Mouse (Mus musculus): ENCODE measurements around the gene Pptc7.

Pptc7 gene

DNA sequence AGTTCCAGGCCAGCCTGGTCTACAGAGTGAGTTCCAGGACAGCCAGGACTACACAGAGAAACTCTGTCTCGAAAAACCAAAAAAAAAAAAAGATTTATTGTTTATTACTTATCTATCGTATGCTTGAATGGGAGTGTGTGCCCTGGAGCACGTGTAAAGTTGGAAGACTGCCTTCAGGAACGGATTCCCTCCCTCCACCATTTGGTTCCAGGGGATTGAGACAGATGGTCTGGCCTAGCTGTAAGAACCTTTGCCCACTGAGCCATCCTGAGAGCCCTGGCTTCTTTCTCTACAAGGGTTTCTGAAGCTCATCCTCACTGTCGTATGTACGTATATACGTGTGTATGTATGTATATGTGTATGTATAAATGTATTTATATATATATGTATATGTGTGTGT is 5.2 kb upstream of the Pptc7 start:
- H3K27me3 ChIP-seq (ENCODE audit: insufficient read depth, low read length): peaks cover 18% of the 10 kb centered on the region
- no peaks in the 10 kb centered on the region for H3K36me3 ChIP-seq (ENCODE audit: insufficient read depth, low read length)
- TF ChIP-seq CTCF (conservative IDR thresholded peaks at IDR 0.05; ENCODE audit: low read length): no peak
- no peak for TF ChIP-seq POU5F1 (IDR thresholded peaks at IDR 0.05; ENCODE audit: borderline replicate concordance, low read length)
- TF ChIP-seq NANOG (IDR thresholded peaks at IDR 0.05; ENCODE audit: borderline replicate concordance, low read length): no peak
- H3K4me1 ChIP-seq (replicated peaks; ENCODE audit: low read depth, low read length): peaks cover 59% of the 10 kb centered on the region
- 0 out of 2 replicates have a peak, but pooled peaks cover 8% of the 10 kb centered on the region for H3K9me3 ChIP-seq (ENCODE audit: low read length)
- H3K4me3 ChIP-seq (replicated peaks; ENCODE audit: low read length): no peak overlapping the region

DNA sequence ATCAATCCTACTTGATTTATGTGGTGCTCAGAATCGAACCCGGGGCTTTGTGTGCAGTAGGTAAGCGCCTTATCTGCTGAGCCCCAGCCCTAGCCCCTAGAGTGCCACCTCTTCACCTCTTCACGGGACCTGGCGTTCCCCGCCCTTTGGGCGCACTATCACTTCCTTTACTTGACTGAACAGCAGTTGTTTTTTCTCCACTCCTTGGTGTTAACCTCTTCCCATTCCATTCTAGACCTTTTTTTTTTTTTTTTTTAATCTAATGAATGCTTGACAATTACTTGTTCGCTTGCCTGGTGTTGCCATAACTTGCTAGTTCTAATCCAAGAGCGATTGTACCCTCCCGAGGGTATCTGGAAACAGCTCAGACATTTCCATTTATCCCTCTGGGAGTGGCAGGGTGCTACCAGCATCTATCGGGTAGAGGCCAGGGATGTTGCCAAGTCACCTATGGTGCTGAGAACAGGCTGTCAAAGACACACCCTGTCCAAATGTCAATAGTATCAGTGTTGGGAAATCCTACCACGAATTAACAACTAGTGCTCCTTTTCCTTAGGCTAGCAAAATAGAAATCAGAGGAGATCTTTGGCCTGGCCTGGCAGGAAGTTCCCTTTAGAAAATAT is 4.3 kb upstream of the Pptc7 start:
- no peak for TF ChIP-seq POU5F1 (IDR thresholded peaks at IDR 0.05; ENCODE audit: borderline replicate concordance, low read length)
- TF ChIP-seq NANOG (IDR thresholded peaks at IDR 0.05; ENCODE audit: borderline replicate concordance, low read length): no peak
- TF ChIP-seq CTCF (conservative IDR thresholded peaks at IDR 0.05; ENCODE audit: low read length): no peak
- peaks cover 19% of the 10 kb centered on the region for H3K27me3 ChIP-seq (ENCODE audit: insufficient read depth, low read length)
- H3K4me3 ChIP-seq (replicated peaks; ENCODE audit: low read length): no peak overlapping the region
- H3K36me3 ChIP-seq (ENCODE audit: insufficient read depth, low read length): no peaks in the 10 kb centered on the region
- 0 out of 2 replicates have a peak, but pooled peaks cover 8% of the 10 kb centered on the region for H3K9me3 ChIP-seq (ENCODE audit: low read length)
- H3K4me1 ChIP-seq (replicated peaks; ENCODE audit: low read depth, low read length): peaks cover 53% of the 10 kb centered on the region

DNA sequence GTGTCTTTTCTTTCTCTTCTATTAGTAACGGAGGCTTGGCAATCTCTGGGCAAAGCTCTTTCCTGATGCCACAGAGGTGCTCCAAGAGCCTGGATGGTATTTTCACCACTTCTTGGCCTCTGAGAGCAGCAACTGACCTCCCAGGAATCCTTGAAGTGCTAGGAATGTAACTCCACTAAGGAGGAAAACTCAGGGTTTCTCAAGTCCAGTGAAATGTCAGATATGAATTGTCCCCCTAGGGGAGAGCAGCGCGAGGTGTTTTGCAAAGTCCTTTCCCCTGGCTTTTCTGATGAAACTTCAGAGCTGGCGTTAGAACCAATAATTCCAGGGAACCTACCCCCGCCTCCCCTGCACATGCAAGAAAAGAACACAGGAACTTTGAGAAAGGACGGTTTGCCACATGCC is 3.7 kb upstream of the Pptc7 start:
- peaks cover 24% of the 10 kb centered on the region for H3K27me3 ChIP-seq (ENCODE audit: insufficient read depth, low read length)
- peak overlapping the region; percentile 53; the same call in 1 of the 2 replicates for H3K4me3 ChIP-seq (replicated peaks; ENCODE audit: low read length)
- H3K9me3 ChIP-seq (ENCODE audit: low read length): 0 out of 2 replicates have a peak, but pooled peaks cover 8% of the 10 kb centered on the region
- H3K4me1 ChIP-seq (replicated peaks; ENCODE audit: low read depth, low read length): peaks cover 52% of the 10 kb centered on the region
- H3K36me3 ChIP-seq (ENCODE audit: insufficient read depth, low read length): no peaks in the 10 kb centered on the region
- TF ChIP-seq CTCF (conservative IDR thresholded peaks at IDR 0.05; ENCODE audit: low read length) (no peak), POU5F1 (IDR thresholded peaks at IDR 0.05; ENCODE audit: borderline replicate concordance, low read length) (no peak), NANOG (IDR thresholded peaks at IDR 0.05; ENCODE audit: borderline replicate concordance, low read length) (no peak)

DNA sequence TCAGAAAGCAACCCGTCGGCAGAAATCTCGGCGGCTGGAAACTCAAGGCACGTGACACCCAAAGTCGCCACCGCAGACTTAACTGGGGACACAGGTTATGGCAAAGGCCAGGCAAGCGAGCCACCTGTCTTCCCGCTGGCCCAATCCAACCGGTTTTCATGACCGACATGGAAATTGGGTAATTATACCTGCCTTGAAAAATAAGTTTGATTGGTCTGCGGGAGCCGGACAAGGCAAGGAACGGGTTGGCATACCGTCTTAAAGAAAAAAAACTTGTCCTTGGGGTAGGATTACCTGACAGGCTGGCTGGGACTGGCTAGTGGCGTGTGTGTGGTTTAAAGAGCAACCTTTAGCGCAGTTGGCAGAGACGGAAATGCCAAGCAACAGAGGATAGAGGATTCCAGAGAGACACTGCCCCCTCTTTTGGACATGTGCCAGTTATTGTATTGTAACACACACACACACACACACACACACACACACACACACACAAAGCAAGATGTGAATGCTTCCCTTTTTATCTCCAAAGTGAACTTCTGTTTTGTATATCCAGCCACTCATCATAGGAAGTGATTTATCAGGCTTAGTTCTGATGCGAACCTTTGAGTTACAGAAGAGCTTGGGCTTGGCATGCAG is 3.2 kb upstream of the Pptc7 start:
- H3K27me3 ChIP-seq (ENCODE audit: insufficient read depth, low read length): peaks cover 26% of the 10 kb centered on the region
- TF ChIP-seq CTCF (conservative IDR thresholded peaks at IDR 0.05; ENCODE audit: low read length) (no peak), NANOG (IDR thresholded peaks at IDR 0.05; ENCODE audit: borderline replicate concordance, low read length) (no peak), POU5F1 (IDR thresholded peaks at IDR 0.05; ENCODE audit: borderline replicate concordance, low read length) (no peak)
- peak overlapping the region; percentile 53; the same call in 1 of the 2 replicates for H3K4me3 ChIP-seq (replicated peaks; ENCODE audit: low read length)
- H3K9me3 ChIP-seq (ENCODE audit: low read length): 0 out of 2 replicates have a peak, but pooled peaks cover 8% of the 10 kb centered on the region
- H3K36me3 ChIP-seq (ENCODE audit: insufficient read depth, low read length): peaks cover 1% of the 10 kb centered on the region; the same call in 1 of the 2 replicates
- peaks cover 52% of the 10 kb centered on the region for H3K4me1 ChIP-seq (replicated peaks; ENCODE audit: low read depth, low read length)

DNA sequence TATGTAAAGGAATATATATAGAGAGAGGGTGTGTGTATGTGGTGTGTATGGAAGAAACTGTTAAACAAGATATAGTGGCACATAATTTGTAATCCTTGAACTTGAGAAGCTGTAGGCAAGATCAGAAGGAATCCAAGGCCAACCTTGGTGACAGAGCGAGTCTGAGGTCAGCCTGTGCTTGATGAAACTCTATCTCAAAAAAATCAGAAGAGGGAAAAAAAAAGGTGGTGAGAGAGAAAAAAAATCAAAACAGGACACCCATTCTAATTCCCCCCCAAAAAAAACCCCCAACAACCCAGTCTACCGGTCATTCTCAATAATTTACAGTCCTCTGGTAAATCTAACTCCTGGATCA is 360 bp upstream of the Pptc7 start:
- H3K27me3 ChIP-seq (ENCODE audit: insufficient read depth, low read length): peaks cover 26% of the 10 kb centered on the region
- TF ChIP-seq POU5F1 (IDR thresholded peaks at IDR 0.05; ENCODE audit: borderline replicate concordance, low read length) (no peak), NANOG (IDR thresholded peaks at IDR 0.05; ENCODE audit: borderline replicate concordance, low read length) (no peak), CTCF (conservative IDR thresholded peaks at IDR 0.05; ENCODE audit: low read length) (no peak)
- no peaks in the 10 kb centered on the region for H3K9me3 ChIP-seq (ENCODE audit: low read length)
- H3K4me1 ChIP-seq (replicated peaks; ENCODE audit: low read depth, low read length): peaks cover 54% of the 10 kb centered on the region
- H3K36me3 ChIP-seq (ENCODE audit: insufficient read depth, low read length): peaks cover 29% of the 10 kb centered on the region
- H3K4me3 ChIP-seq (replicated peaks; ENCODE audit: low read length): peak overlapping the region; percentile 92; the same call in 1 of the 2 replicates

DNA sequence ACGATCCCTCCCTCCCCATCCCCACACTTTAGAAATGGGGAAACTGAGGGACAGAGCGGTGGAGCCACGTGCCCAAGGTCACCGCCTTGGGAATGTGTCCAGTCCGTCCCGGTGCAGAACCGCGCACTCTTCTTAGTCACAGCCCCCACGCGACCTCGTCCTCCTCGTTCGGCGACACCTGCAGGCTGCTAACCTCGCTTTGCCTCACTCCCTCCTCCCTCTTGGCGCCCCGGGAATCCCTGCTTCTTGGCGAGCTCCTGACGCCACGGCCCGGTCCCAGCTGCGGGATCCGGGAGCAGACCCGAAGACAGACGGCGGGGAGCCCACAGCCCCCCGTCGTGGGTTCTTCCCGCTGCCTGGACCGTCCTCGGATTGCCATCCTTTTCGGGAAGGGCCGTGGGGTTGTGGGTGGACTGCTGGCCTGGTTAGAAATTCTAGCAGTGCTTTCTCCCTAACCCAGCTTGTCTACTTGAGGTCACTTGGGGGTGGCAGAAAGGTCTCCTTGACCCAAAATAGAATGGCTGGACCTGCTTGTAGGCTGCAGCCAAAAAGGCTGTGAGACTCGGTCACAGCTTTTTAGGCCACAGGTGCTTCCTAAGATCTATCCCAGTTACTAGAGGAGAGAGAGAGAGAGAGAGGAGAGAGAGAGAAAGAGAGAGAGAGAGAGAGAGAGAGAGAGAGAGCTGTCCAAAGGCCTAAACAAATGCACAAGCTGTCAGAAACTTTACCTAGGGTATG is 1.0 kb downstream of the Pptc7 start:
- no peaks in the 10 kb centered on the region for H3K9me3 ChIP-seq (ENCODE audit: low read length)
- peaks cover 23% of the 10 kb centered on the region for H3K27me3 ChIP-seq (ENCODE audit: insufficient read depth, low read length)
- H3K4me1 ChIP-seq (replicated peaks; ENCODE audit: low read depth, low read length): peaks cover 51% of the 10 kb centered on the region
- TF ChIP-seq NANOG (IDR thresholded peaks at IDR 0.05; ENCODE audit: borderline replicate concordance, low read length) (no peak), CTCF (conservative IDR thresholded peaks at IDR 0.05; ENCODE audit: low read length) (no peak), POU5F1 (IDR thresholded peaks at IDR 0.05; ENCODE audit: borderline replicate concordance, low read length) (no peak)
- H3K36me3 ChIP-seq (ENCODE audit: insufficient read depth, low read length): peaks cover 41% of the 10 kb centered on the region
- peak overlapping the region; percentile 92 for H3K4me3 ChIP-seq (replicated peaks; ENCODE audit: low read length)

DNA sequence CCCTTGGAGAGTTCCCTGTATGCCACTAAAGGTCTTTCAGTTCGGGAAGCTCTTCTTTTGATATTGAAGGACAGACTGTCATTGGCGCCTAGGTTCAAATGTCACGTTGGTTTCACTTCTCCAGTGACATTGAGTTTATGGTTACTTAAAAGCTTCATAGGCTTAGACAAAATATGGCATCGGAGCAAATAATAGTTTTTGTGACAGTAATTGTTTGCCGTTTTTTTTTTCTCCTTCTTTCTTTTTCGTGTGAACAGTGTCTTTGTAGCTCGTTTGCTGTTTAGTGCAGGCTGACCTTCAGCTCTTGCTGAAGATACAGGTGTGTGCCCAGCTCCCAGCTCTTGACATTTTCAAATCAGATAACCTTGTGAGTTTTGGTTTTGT is 1.6 kb downstream of the Pptc7 start:
- Histone ChIP-seq H3K27me3 (ENCODE audit: insufficient read depth, low read length) (peaks cover 17% of the 10 kb centered on the region), H3K4me1 (replicated peaks; ENCODE audit: low read depth, low read length) (peaks cover 51% of the 10 kb centered on the region), H3K4me3 (replicated peaks; ENCODE audit: low read length) (peak overlapping the region; percentile 92), H3K36me3 (ENCODE audit: insufficient read depth, low read length) (peaks cover 41% of the 10 kb centered on the region), H3K9me3 (ENCODE audit: low read length) (no peaks in the 10 kb centered on the region)
- TF ChIP-seq NANOG (IDR thresholded peaks at IDR 0.05; ENCODE audit: borderline replicate concordance, low read length): no peak
- no peak for TF ChIP-seq CTCF (conservative IDR thresholded peaks at IDR 0.05; ENCODE audit: low read length)
- TF ChIP-seq POU5F1 (IDR thresholded peaks at IDR 0.05; ENCODE audit: borderline replicate concordance, low read length): no peak

DNA sequence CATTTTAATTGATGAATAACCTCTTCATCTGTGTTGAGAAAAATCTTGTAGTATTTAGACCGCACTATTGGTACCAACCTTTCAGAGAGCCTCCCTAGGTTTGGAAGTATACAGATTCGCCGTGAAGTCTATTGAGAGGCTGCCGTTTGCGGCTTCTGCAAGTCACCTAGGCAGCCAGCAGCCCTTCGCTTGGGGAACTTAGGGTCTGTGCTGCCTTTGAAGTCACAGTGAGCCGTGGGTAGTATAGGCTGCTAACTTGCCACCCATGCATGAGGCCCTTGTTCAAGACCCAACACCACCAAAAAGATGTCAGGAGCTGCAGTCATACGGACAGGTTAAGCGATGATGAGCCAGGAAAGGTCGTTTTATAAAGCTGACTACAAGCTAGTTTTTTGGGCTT is 2.0 kb downstream of the Pptc7 start:
- no peak for TF ChIP-seq NANOG (IDR thresholded peaks at IDR 0.05; ENCODE audit: borderline replicate concordance, low read length)
- no peak for TF ChIP-seq CTCF (conservative IDR thresholded peaks at IDR 0.05; ENCODE audit: low read length)
- no peak for TF ChIP-seq POU5F1 (IDR thresholded peaks at IDR 0.05; ENCODE audit: borderline replicate concordance, low read length)

More for the DNA sequence above, 2.0 kb downstream of the Pptc7 start:
- no peak overlapping the region for H3K4me3 ChIP-seq (replicated peaks; ENCODE audit: low read length)
- H3K36me3 ChIP-seq (ENCODE audit: insufficient read depth, low read length): peaks cover 41% of the 10 kb centered on the region
- peaks cover 14% of the 10 kb centered on the region for H3K27me3 ChIP-seq (ENCODE audit: insufficient read depth, low read length)
- H3K9me3 ChIP-seq (ENCODE audit: low read length): no peaks in the 10 kb centered on the region
- peaks cover 53% of the 10 kb centered on the region for H3K4me1 ChIP-seq (replicated peaks; ENCODE audit: low read depth, low read length)
